Mouse (Mus musculus): Measurements from ENCODE around the gene Adam4.
"Not testable (repeated sequence)": the region's sequence is repeated elsewhere in the genome, so short reads cannot be mapped to it uniquely, and the experiment has no call there.

DNA sequence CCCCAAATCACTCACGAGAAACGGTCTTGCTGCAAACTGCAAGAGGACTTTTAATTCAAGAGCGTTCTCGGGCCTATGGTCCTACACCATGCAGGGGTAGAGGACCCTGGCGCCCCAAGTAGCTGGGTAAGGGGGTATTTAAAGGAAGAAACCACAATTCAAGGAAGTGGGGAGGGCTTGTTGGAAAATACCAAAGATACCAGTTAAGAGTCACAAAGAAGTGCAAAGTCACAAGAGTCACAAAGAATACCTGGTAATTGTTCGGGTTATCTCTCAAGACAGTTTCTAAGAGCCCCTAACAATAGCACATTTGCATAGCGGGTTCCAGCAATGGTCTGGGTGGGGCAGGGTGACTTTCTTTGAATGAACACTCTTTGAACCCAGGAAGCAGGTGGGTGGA, 37.3 kb upstream of the Adam4 start:
- not testable (repeated sequence) for TF ChIP-seq POLR2A, CTCF (IDR thresholded peaks at IDR 0.05; ENCODE audit: insufficient read depth, low read depth, low read length)

All from olfactory bulb, adult 2 months (tissue).